Mouse (Mus musculus): Measurements from ENCODE around the gene Tacr3.

The Tacr3 gene

GRCm38 (mm10) chr3:134828875-134829530 is at the start of gene Tacr3:
Tacr3 (plus strand) TSS chr3:134829007.
- DNase-seq (ENCODE audit: low spot score), result peak; percentile 48

- no peak for DNase-seq (ENCODE audit: low spot score)
Observed at GRCm38 (mm10) chr3:134828492-134828874, 324 bp upstream of the Tacr3 start.

GRCm38 (mm10) chr3:134829531-134829921 is 719 bp downstream of the Tacr3 start:
- peak; percentile 9 for DNase-seq (ENCODE audit: low spot score)

- DNase-seq (ENCODE audit: low spot score), result no peak
Observed at GRCm38 (mm10) chr3:134851342-134851741, 22.5 kb downstream of the Tacr3 start.

GRCm38 (mm10) chr3:134877701-134878100 is 48.9 kb downstream of the Tacr3 start:
- no peak for DNase-seq (ENCODE audit: low spot score)

GRCm38 (mm10) chr3:134895831-134896230 is 67.0 kb downstream of the Tacr3 start:
- no peak for DNase-seq (ENCODE audit: low spot score)

- no peak for DNase-seq (ENCODE audit: low spot score)
Observed at GRCm38 (mm10) chr3:134908890-134909289, 80.1 kb downstream of the Tacr3 start.

GRCm38 (mm10) chr3:134934703-134935102 is 105.9 kb downstream of the Tacr3 start:
- peak; percentile 13 for DNase-seq (ENCODE audit: low spot score)

- no peak for DNase-seq (ENCODE audit: low spot score)
Observed at GRCm38 (mm10) chr3:134935461-134935860, 106.7 kb downstream of the Tacr3 start.

GRCm38 (mm10) chr3:134963461-134963860 is 134.7 kb downstream of the Tacr3 start:
- no peak for DNase-seq (ENCODE audit: low spot score)

- peak; percentile 39 for DNase-seq (ENCODE audit: low spot score)
Observed at GRCm38 (mm10) chr3:134978902-134979301, 150.1 kb downstream of the Tacr3 start.

- no peak for DNase-seq (ENCODE audit: low spot score)
Observed at GRCm38 (mm10) chr3:134980140-134980539, 151.3 kb downstream of the Tacr3 start.
